Mouse (Mus musculus): ENCODE measurements around the gene Vps36. TPM values are rescaled to one million over a fixed set of nuclear protein-coding genes. Genes with fewer than 3 reads are reported as not detected.

Vps36 gene
- total RNA-seq, 1 experiment from 2014 or later = 44.5 TPM

Other genes starting within 250 kb of the Vps36 start
- not detected in 2 replicates for gene Defb13, start 246.0 kb upstream of the Vps36 start, total RNA-seq (2017)
- gene Fam90a1a, start 234.1 kb upstream of the Vps36 start, total RNA-seq (2017) = not detected in 2 replicates
- not detected in 2 replicates for gene Ccdc70, start 223.0 kb upstream of the Vps36 start, total RNA-seq (2017)
- gene Atp7b, start 132.5 kb upstream of the Vps36 start, total RNA-seq (2017) = 0.12 TPM in 1 of 2 replicates, not detected in the other
- gene Alg11, start 132.1 kb upstream of the Vps36 start, total RNA-seq (2017) = 11.3 and 14.3 TPM in 2 replicates
- 0.23 and 0.49 TPM in 2 replicates for gene Nek5, start 67.8 kb upstream of the Vps36 start, total RNA-seq (2017)
- 5.9 and 9.5 TPM in 2 replicates for gene Nek3, start 26.4 kb upstream of the Vps36 start, total RNA-seq (2017)
- gene Ckap2, start 7.0 kb upstream of the Vps36 start, total RNA-seq (2017) = 0.81 and 0.98 TPM in 2 replicates
- gene Thsd1, start 34.5 kb downstream of the Vps36 start, total RNA-seq (2017) = 0.70 and 1.2 TPM in 2 replicates
- not detected in 2 replicates for gene Tpte, start 90.6 kb downstream of the Vps36 start, total RNA-seq (2017)
- 5.8 and 6.3 TPM in 2 replicates for gene Slc25a15, start 205.8 kb downstream of the Vps36 start, total RNA-seq (2017)
- gene Mrps31, start 218.6 kb downstream of the Vps36 start, total RNA-seq (2017) = 10.6 and 15.5 TPM in 2 replicates

All from neutrophil, adult 5-6 weeks (primary cell).